Mouse (Mus musculus): ENCODE data around the gene Tspyl4. TPM values are rescaled to one million over a fixed set of nuclear protein-coding genes. Genes with fewer than 3 reads are reported as not detected.

Tspyl4 gene
- total RNA-seq, 2 experiments from 2014 or later: 363 to 401 TPM

DNA sequence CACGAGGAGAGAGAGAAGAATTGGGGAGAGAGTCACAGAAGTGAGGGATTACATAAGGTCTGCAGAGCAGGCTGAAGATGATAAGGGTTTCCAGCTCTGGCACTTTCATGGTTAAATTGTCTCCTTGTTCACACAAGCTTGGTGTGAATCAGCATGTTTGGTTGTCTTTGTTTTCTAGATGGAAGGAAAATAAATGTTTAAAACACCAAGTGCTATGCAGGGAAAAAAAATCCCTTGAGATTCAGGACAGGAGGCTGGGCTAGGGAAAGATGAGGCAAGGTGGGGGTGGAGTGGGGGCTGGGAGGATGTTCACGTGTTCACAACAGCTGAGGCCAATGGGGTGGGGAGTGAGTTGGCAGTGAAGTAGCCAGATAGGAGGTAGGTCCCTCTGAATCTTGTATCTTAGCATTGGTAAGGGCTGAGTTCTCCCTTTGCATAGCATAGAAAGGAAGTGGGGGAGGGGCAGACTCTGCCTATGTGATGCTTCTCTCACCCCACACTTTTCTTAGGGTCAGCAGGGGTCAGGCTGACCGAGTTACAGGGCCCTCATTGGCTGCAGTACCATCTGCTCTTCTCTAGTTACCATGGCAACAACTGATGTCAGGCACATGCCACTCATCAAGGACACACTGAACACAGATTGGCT lies 19.5 kb downstream of the Tspyl4 start:
- intact Hi-C loops (cut with DNase I): no loop called here
- peak; percentile 57 to 70 for DNase-seq (ENCODE audit: low spot score in 2 of 2)

DNA sequence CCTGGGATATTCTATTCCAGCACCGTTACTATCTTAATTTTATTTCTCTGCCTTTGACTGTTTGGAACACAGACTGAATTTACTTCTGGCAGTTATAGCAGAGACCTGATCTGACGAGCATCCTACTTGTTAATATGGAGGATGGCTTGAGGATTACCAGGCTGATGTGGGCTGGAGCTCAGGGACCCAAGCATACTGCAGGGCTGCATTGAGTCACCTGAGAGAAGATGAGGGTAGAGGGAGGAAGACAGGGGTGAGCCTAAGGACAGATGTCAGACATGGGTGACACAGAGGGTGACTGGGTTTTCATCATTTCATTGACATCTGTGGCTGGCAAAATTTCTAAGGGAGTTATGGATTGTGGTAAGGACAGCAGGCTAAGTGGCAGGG lies 20.0 kb downstream of the Tspyl4 start:
- peak in 1 of 2 experiments; percentile 16 for DNase-seq (ENCODE audit: low spot score in 2 of 2)
- intact Hi-C loops (cut with DNase I): no loop called here

DNA sequence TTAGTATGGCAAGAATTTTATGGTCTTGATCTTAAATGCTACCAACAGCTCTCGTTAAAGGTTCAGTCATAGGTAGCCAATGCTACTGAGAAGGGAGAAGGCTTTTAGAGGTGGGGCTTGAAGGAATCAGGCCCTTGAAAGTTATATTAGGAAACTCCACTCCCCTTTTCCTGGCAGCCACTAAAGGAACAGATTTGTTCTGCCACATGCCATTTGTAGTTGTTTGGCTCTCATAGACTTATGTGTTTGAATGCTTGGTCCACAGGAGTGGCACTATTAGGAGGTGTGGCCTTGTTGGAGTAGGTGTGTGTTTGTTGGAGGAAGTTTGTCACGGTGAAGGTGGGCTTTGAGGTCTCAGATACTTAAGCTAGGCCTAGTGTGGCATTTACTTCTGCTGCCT lies 23.6 kb downstream of the Tspyl4 start:
- DNase-seq (ENCODE audit: low spot score in 2 of 2): no peak
- intact Hi-C loops (cut with DNase I): no loop called here

DNA sequence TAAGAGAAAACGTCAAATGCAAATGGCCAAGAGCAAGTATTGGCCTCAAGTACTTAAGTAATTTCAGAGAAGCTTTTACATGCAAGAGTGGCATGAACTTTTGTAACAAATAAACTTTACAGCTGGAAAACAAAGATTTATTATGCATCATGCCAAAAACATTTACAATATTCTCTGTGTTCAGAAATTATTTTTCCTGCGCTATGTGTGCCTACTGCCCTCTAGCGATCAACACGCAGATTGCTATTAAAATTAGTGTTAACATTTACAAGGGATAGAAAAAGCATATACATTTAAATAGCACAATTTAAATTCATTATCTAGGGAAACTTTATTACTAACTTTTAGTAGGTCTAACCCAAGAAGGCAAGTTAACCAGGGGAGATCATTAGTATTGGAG lies 29.5 kb downstream of the Tspyl4 start:
- DNase-seq (ENCODE audit: low spot score in 2 of 2): no peak
- intact Hi-C loops (cut with DNase I): loop anchor here (2.0 kb wide), 1 partner anchor 290 kb away; the partner anchor contains the start of gene Trappc3l

DNA sequence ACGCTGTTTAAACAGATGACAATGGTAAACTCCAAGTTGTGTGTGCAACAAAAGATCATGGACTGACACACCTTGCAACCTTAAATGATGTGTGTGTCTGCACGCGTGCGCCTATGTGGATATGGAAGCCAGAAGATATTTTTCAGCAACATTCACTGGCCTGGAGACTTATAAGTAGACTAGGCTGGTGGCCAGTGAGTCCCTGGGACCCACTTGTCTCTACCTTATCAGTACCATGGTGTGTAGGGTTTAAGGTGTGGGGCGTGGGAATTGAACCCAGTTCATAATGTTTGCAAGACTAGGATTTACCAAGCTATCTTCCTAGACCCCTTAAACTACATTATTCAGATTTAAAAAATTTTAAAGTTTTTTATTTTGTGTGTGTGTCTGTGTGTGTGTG lies 29.9 kb downstream of the Tspyl4 start:
- intact Hi-C loops (cut with DNase I): loop anchor here (2.0 kb wide), 1 partner anchor 290 kb away; the partner anchor contains the start of gene Trappc3l
- DNase-seq (ENCODE audit: low spot score in 2 of 2): no peak

DNA sequence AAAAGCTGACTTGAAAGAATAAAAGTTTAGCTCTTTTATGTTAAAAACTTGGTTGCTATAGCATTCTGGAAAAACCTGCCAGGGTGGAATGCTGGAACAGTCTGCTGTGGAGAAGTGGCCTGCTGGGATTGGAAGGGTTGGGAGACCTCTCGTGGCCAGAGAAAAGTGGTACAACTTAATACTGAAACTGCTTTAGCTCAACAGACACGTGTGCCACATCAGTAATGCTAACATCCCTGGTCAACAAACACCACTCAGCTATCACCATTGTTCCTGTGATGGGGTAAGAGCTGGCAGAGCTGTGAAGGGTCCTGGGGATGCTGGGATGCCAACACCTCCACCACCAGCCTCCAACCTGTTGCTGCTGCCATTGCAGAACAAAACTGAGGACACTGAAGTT lies 31.1 kb downstream of the Tspyl4 start:
- intact Hi-C loops (cut with DNase I): no loop called here
- DNase-seq (ENCODE audit: low spot score in 2 of 2): peak; percentile 19 to 43

DNA sequence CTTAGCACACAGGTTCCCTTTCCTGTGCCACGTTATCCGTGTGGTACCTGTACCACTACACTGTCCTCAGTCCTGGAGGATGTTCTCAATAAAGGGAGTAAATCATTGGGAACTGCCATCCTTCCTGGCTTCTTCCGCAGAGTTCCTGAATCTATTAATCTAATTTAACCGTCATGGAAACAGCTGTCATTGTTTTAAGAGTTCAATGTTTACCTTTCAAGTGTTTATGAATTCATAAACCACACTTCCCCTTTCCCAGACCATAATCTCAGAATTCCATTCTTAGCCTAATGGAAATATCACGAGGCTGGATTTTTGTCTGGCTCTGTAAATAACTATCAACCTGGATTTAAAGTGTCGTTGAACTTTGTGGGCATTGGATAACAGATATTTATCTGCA lies 43.8 kb downstream of the Tspyl4 start:
- no peak for DNase-seq (ENCODE audit: low spot score in 2 of 2)
- intact Hi-C loops (cut with DNase I): no loop called here

DNA sequence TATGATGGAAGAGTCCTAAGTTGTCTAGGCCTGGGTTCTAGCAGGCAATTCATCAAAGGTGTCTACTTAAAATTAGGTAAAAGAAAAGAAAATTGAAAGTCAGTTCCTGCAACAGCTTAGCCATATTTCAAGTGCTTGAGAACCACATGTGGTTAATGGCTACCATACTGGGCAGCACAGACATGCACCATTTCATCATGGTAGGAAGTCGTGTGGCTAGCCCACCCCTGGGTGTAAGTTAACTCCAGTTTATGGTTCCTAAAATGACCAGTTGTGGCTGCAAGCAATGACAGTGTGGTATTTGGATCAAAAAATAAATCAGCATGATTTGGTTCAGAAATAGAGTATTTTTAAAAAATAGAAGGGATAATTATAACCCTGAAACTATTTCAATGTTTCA lies 44.6 kb downstream of the Tspyl4 start:
- intact Hi-C loops (cut with DNase I): no loop called here
- DNase-seq (ENCODE audit: low spot score in 2 of 2): no peak

Other genes starting within 250 kb of the Tspyl4 start
- gene Calhm5, start 200.9 kb upstream of the Tspyl4 start, total RNA-seq (2021): 1 to 10 TPM; 2.7 to 3.0 TPM
- under 1 TPM; 0.36 to 0.69 TPM for gene Calhm6, start 169.5 kb upstream of the Tspyl4 start, total RNA-seq (2021)
- gene Dse, start 89.7 kb upstream of the Tspyl4 start, total RNA-seq (2021): 10 to 100 TPM in 1 of 2 experiments, 1 to 10 TPM in 1; 6.5 to 10.5 TPM
- gene Tspyl1, start 15.3 kb upstream of the Tspyl4 start, total RNA-seq (2021): 100 to 1,000 TPM; 155 to 166 TPM
- 1 to 10 TPM in 1 of 2 experiments, under 1 TPM in 1; 0.62 to 1.1 TPM for gene Col10a1, start 92.5 kb downstream of the Tspyl4 start, total RNA-seq (2021)
- 1 to 10 TPM; 2.3 to 3.9 TPM for gene Nt5dc1, start 121.1 kb downstream of the Tspyl4 start, total RNA-seq (2021)
- gene Frk, start 186.0 kb downstream of the Tspyl4 start, total RNA-seq (2021): under 1 TPM; 0.20 TPM

All from left cerebral cortex, postnatal 36 days (tissue).